Mouse (Mus musculus) kidney, postnatal 36 days (tissue): ENCODE measurements around the gene Sfxn5.

ENCODE experiments used
- DNase-seq, 2 experiments: peaks; one replicate each; pipeline ENCODE4 v3.0.0; 2021 to 2022; ENCODE audit warnings: mixed read lengths in 2 of 2

Sfxn5 gene

GRCm38 (mm10) chr6:85286283-85287047, 46.8 kb downstream of the Sfxn5 start:
- no peak for DNase-seq

GRCm38 (mm10) chr6:85280871-85281270, 52.4 kb downstream of the Sfxn5 start:
- no peak for DNase-seq

- DNase-seq: no peak
These were observed 56.7 kb downstream of the Sfxn5 start for GRCm38 (mm10) chr6:85276571-85276970.

GRCm38 (mm10) chr6:85272436-85272835, 60.8 kb downstream of the Sfxn5 start:
- no peak for DNase-seq

- no peak for DNase-seq
These were observed 67.2 kb downstream of the Sfxn5 start for GRCm38 (mm10) chr6:85266060-85266459.

GRCm38 (mm10) chr6:85264982-85265518, 68.2 kb downstream of the Sfxn5 start:
- no peak for DNase-seq

GRCm38 (mm10) chr6:85262865-85263515, 70.2 kb downstream of the Sfxn5 start:
- DNase-seq: peak; percentile 80 to 87

- no peak for DNase-seq
These were observed 74.1 kb downstream of the Sfxn5 start for GRCm38 (mm10) chr6:85259094-85259630.

- DNase-seq: no peak
These were observed 77.6 kb downstream of the Sfxn5 start for GRCm38 (mm10) chr6:85255578-85255977.

GRCm38 (mm10) chr6:85253994-85254541, 79.2 kb downstream of the Sfxn5 start:
- peak; percentile 84 to 92 for DNase-seq

- no peak for DNase-seq
These were observed 79.9 kb downstream of the Sfxn5 start for GRCm38 (mm10) chr6:85253275-85253674.

GRCm38 (mm10) chr6:85252251-85253058, 80.8 kb downstream of the Sfxn5 start:
- peak; percentile 78 to 84 for DNase-seq

- DNase-seq: peak; percentile 83 to 86
These were observed 82.4 kb downstream of the Sfxn5 start for GRCm38 (mm10) chr6:85250811-85251241.

- peak; percentile 43 to 47 for DNase-seq
These were observed 83.4 kb downstream of the Sfxn5 start for GRCm38 (mm10) chr6:85249821-85250220.

- peak; percentile 79 to 93 for DNase-seq
These were observed 94.2 kb downstream of the Sfxn5 start for GRCm38 (mm10) chr6:85239044-85239489.

GRCm38 (mm10) chr6:85237595-85238337, 95.5 kb downstream of the Sfxn5 start:
- no peak for DNase-seq

GRCm38 (mm10) chr6:85237001-85237400, 96.2 kb downstream of the Sfxn5 start:
- DNase-seq: peak; percentile 29 to 81

GRCm38 (mm10) chr6:85234796-85235195, 98.4 kb downstream of the Sfxn5 start:
- no peak for DNase-seq

- no peak for DNase-seq
These were observed 100.2 kb downstream of the Sfxn5 start for GRCm38 (mm10) chr6:85232836-85233623.

- DNase-seq: no peak
These were observed 101.2 kb downstream of the Sfxn5 start for GRCm38 (mm10) chr6:85232045-85232444.

GRCm38 (mm10) chr6:85231469-85231868, 101.8 kb downstream of the Sfxn5 start:
- no peak for DNase-seq
